Mouse (Mus musculus): ENCODE measurements around the gene Bcl2. TPM values are rescaled to one million over a fixed set of nuclear protein-coding genes. Genes with fewer than 3 reads are reported as not detected.
A peak's percentile ranks its signal among the peaks of the same experiment; 100 is the strongest.

Bcl2 gene
- total RNA-seq, 2 experiments from 2014 or later = 3.7 to 4.4 TPM

GRCm38 (mm10) chr1:106598292-106598583 lies 115.8 kb downstream of the Bcl2 start:
- DNase-seq (ENCODE audit: low spot score) = no peak
- intact Hi-C loops (cut with DNase I) = no loop called here

- intact Hi-C loops (cut with DNase I) = no loop called here
- DNase-seq (ENCODE audit: low spot score) = no peak
These were observed 116.3 kb downstream of the Bcl2 start for GRCm38 (mm10) chr1:106597575-106598291.

- intact Hi-C loops (cut with DNase I) = no loop called here
- DNase-seq (ENCODE audit: low spot score) = no peak
These were observed 117.7 kb downstream of the Bcl2 start for GRCm38 (mm10) chr1:106596380-106596779.

- intact Hi-C loops (cut with DNase I) = no loop called here
- DNase-seq (ENCODE audit: low spot score) = no peak
These were observed 118.7 kb downstream of the Bcl2 start for GRCm38 (mm10) chr1:106595286-106595885.

- intact Hi-C loops (cut with DNase I) = no loop called here
- no peak for DNase-seq (ENCODE audit: low spot score)
These were observed 122.8 kb downstream of the Bcl2 start for GRCm38 (mm10) chr1:106591180-106591774.

GRCm38 (mm10) chr1:106589141-106589540 lies 124.9 kb downstream of the Bcl2 start:
- intact Hi-C loops (cut with DNase I) = no loop called here

GRCm38 (mm10) chr1:106587866-106588470 lies 126.1 kb downstream of the Bcl2 start:
- no peak for DNase-seq (ENCODE audit: low spot score)
- intact Hi-C loops (cut with DNase I) = no loop called here

More at GRCm38 (mm10) chr1:106589141-106589540, 124.9 kb downstream of the Bcl2 start:
- DNase-seq (ENCODE audit: low spot score) = no peak

- intact Hi-C loops (cut with DNase I) = no loop called here
- DNase-seq (ENCODE audit: low spot score) = no peak
These were observed 127.3 kb downstream of the Bcl2 start for GRCm38 (mm10) chr1:106586761-106587160.

- intact Hi-C loops (cut with DNase I) = no loop called here
These were observed 128.7 kb downstream of the Bcl2 start for GRCm38 (mm10) chr1:106585349-106585748.

GRCm38 (mm10) chr1:106584824-106585223 lies 129.2 kb downstream of the Bcl2 start:
- intact Hi-C loops (cut with DNase I) = loop anchor here (5.0 kb wide), 1 partner anchor 38 kb away; no protein-coding TSS in a partner anchor

More at GRCm38 (mm10) chr1:106585349-106585748, 128.7 kb downstream of the Bcl2 start:
- DNase-seq (ENCODE audit: low spot score) = no peak

GRCm38 (mm10) chr1:106584273-106584672 lies 129.8 kb downstream of the Bcl2 start:
- DNase-seq (ENCODE audit: low spot score) = no peak
- intact Hi-C loops (cut with DNase I) = loop anchor here (5.0 kb wide), 1 partner anchor 37 kb away; no protein-coding TSS in a partner anchor

More at GRCm38 (mm10) chr1:106584824-106585223, 129.2 kb downstream of the Bcl2 start:
- DNase-seq (ENCODE audit: low spot score) = no peak

- intact Hi-C loops (cut with DNase I) = loop anchor here (5.0 kb wide), 1 partner anchor 36 kb away; no protein-coding TSS in a partner anchor
- peak; percentile 61 for DNase-seq (ENCODE audit: low spot score)
These were observed 130.5 kb downstream of the Bcl2 start for GRCm38 (mm10) chr1:106583245-106584241.

- intact Hi-C loops (cut with DNase I) = loop anchor here (5.0 kb wide), 1 partner anchor 36 kb away; no protein-coding TSS in a partner anchor
- DNase-seq (ENCODE audit: low spot score) = no peak
These were observed 131.3 kb downstream of the Bcl2 start for GRCm38 (mm10) chr1:106582810-106583209.

- intact Hi-C loops (cut with DNase I) = loop anchor here (5.0 kb wide), 1 partner anchor 35 kb away; no protein-coding TSS in a partner anchor
- no peak for DNase-seq (ENCODE audit: low spot score)
These were observed 132.3 kb downstream of the Bcl2 start for GRCm38 (mm10) chr1:106581812-106582211.

- intact Hi-C loops (cut with DNase I) = loop anchor here (5.0 kb wide), 1 partner anchor 32 kb away; no protein-coding TSS in a partner anchor
- DNase-seq (ENCODE audit: low spot score) = no peak
These were observed 134.3 kb downstream of the Bcl2 start for GRCm38 (mm10) chr1:106579768-106580167.

- no peak for DNase-seq (ENCODE audit: low spot score)
These were observed 141.6 kb downstream of the Bcl2 start for GRCm38 (mm10) chr1:106572506-106572905.

GRCm38 (mm10) chr1:106570870-106571269 lies 143.2 kb downstream of the Bcl2 start:
- no peak for DNase-seq (ENCODE audit: low spot score)
- intact Hi-C loops (cut with DNase I) = no loop called here

More at GRCm38 (mm10) chr1:106572506-106572905, 141.6 kb downstream of the Bcl2 start:
- intact Hi-C loops (cut with DNase I) = no loop called here

GRCm38 (mm10) chr1:106570366-106570765 lies 143.7 kb downstream of the Bcl2 start:
- intact Hi-C loops (cut with DNase I) = no loop called here
- no peak for DNase-seq (ENCODE audit: low spot score)

- DNase-seq (ENCODE audit: low spot score) = no peak
- intact Hi-C loops (cut with DNase I) = no loop called here
These were observed 144.4 kb downstream of the Bcl2 start for GRCm38 (mm10) chr1:106569674-106570073.
